Mouse (Mus musculus): ENCODE measurements around the gene Zfp51. TPM values are rescaled to one million over a fixed set of nuclear protein-coding genes. Genes with fewer than 3 reads are reported as not detected.
"Not testable (repeated sequence)": the region's sequence is repeated elsewhere in the genome, so short reads cannot be mapped to it uniquely, and the experiment has no call there.

The Zfp51 gene
- polyA plus RNA-seq (2016; fragmentation: Nextera tagmentation; extraction: Ambion mirVana), result 10.9 and 13.9 TPM in 2 replicates

- H3K4me2 ChIP-seq, result peak within 1 kb of the TSS; percentile 58
- H3K9me3 ChIP-seq, result no peaks in the 10 kb centered on the region
- peak within 1 kb of the TSS; percentile 48 for H3K9ac ChIP-seq
- no peaks in the 10 kb centered on the region for H3K36me3 ChIP-seq (replicated peaks)
- H3K4me3 ChIP-seq (replicated peaks), result peak within 1 kb of the TSS; percentile 63
- peaks cover 9% of the 10 kb centered on the region for H3K4me1 ChIP-seq
- ATAC-seq (ENCODE audit: low FRiP score), result peak; percentile 99
- H3K27ac ChIP-seq, result peak within 1 kb of the TSS; percentile 80
- under 1% methylated on average over 26 of the region's 26 CpGs for WGBS
- H3K27me3 ChIP-seq, result 0 out of 2 replicates have a peak, but pooled peaks cover 4% of the 10 kb centered on the region
Measured at GRCm38 (mm10) chr17:21450138-21450704, at the start of gene Zfp51. TSS of gene Zfp51 (plus strand) at chr17:21450374.

GRCm38 (mm10) chr17:21422664-21423599 lies 27.2 kb upstream of the Zfp51 start, which contains the start of gene Zfp54:
TSS of gene Zfp54 (plus strand) at chr17:21423227.
- peak within 1 kb of the TSS; percentile 46 for H3K4me3 ChIP-seq (replicated peaks)
- no peaks in the 10 kb centered on the region for H3K27me3 ChIP-seq
- peak within 1 kb of the TSS; percentile 64 for H3K9ac ChIP-seq
- under 1% methylated on average over 22 of the region's 22 CpGs for WGBS
- H3K27ac ChIP-seq, result 0 out of 2 replicates have a peak within 1 kb of the TSS, but pooled peaks have one; percentile 36
- H3K4me2 ChIP-seq, result peak within 1 kb of the TSS; percentile 83
- peaks cover 8% of the 10 kb centered on the region for H3K4me1 ChIP-seq
- peak; percentile 96 for ATAC-seq (ENCODE audit: low FRiP score)
- no peaks in the 10 kb centered on the region for H3K36me3 ChIP-seq (replicated peaks)
- no peaks in the 10 kb centered on the region for H3K9me3 ChIP-seq

DNA sequence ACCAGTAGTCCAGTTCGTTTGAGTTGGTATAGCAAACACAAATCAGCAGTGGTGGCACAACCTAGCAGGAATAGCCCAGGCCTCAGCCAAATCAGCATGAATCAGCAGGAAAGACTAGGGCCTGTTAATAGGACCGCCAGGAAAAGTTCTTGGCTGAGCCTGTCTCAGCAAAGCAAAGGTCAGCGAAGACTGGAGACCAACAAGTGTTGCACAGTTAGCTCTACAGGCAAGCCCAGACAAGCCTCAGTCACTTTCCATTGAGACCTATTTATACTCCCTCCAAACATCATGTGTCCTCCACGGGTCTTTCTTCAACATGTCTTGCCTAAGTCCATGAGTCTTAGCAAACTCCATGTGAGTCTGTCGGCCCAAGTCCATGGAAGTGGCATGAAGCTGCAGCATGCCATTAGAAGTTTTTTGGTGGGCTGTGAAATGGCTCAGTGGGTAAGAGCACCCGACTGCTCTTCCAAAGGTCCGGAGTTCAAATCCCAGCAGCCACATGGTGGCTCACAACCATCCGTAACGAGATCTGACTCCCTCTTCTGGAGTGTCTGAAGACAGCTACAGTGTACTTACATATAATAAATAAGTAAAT lies 11.3 kb upstream of the Zfp51 start:
- not testable (repeated sequence) for H3K4me1 ChIP-seq; H3K9me3 ChIP-seq; H3K9ac ChIP-seq; H3K4me2 ChIP-seq; H3K4me3 ChIP-seq (replicated peaks); H3K27me3 ChIP-seq; H3K27ac ChIP-seq; H3K36me3 ChIP-seq (replicated peaks); ATAC-seq (ENCODE audit: low FRiP score)
- 81% methylated on average over 9 of the region's 9 CpGs for WGBS

- ATAC-seq (ENCODE audit: low FRiP score), result peak; percentile 82
- H3K36me3 ChIP-seq (replicated peaks), result no peaks in the 10 kb centered on the region
- no peaks in the 10 kb centered on the region for H3K9me3 ChIP-seq
- peak overlapping the region; percentile 58 for H3K4me2 ChIP-seq
- H3K9ac ChIP-seq, result peak overlapping the region; percentile 48
- H3K4me3 ChIP-seq (replicated peaks), result peak overlapping the region; percentile 63
- 0% methylated on average over 3 of the region's 3 CpGs for WGBS
- H3K4me1 ChIP-seq, result peaks cover 9% of the 10 kb centered on the region
- H3K27ac ChIP-seq, result peak overlapping the region; percentile 80
- H3K27me3 ChIP-seq, result 0 out of 2 replicates have a peak, but pooled peaks cover 4% of the 10 kb centered on the region
Measured at GRCm38 (mm10) chr17:21449669-21450068, 505 bp upstream of the Zfp51 start.

DNA sequence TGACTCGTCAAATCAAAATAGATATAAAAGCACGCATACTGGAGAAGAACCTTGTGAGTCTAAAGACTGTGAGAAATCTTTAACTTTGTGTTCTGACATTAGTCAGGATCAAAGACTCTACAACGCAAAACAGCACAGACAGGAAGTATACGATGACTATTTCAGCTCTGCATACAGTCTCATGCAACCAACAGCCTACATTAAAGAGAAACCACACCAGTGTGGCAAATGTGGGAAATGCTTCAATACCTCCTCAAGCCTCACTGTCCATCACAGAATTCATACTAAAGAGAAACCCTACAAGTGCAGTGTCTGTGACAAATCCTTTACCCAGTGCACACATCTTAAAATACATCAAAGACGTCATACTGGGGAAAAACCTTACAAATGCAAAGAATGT lies 13.4 kb downstream of the Zfp51 start:
- no peaks in the 10 kb centered on the region for H3K9me3 ChIP-seq
- WGBS, result 95% methylated on average over 5 of the region's 5 CpGs
- no peak for ATAC-seq (ENCODE audit: low FRiP score)
- H3K27ac ChIP-seq, result no peak overlapping the region
- no peaks in the 10 kb centered on the region for H3K27me3 ChIP-seq
- no peak overlapping the region for H3K9ac ChIP-seq
- peaks cover 42% of the 10 kb centered on the region for H3K36me3 ChIP-seq (replicated peaks)
- no peaks in the 10 kb centered on the region for H3K4me1 ChIP-seq
- H3K4me3 ChIP-seq (replicated peaks), result no peak overlapping the region
- H3K4me2 ChIP-seq, result no peak overlapping the region

GRCm38 (mm10) chr17:21472032-21472652 lies 22.0 kb downstream of the Zfp51 start:
- H3K27me3 ChIP-seq, result no peaks in the 10 kb centered on the region
- H3K4me2 ChIP-seq, result no peak overlapping the region
- no peak overlapping the region for H3K4me3 ChIP-seq (replicated peaks)
- no peak overlapping the region for H3K9ac ChIP-seq
- no peak overlapping the region for H3K27ac ChIP-seq
- ATAC-seq (ENCODE audit: low FRiP score), result no peak
- no peaks in the 10 kb centered on the region for H3K36me3 ChIP-seq (replicated peaks)
- no peaks in the 10 kb centered on the region for H3K9me3 ChIP-seq
- peaks cover 5% of the 10 kb centered on the region for H3K4me1 ChIP-seq
- WGBS, result 70% methylated on average over 3 of the region's 3 CpGs

GRCm38 (mm10) chr17:21472653-21473307 lies 22.6 kb downstream of the Zfp51 start:
- no peak overlapping the region for H3K4me2 ChIP-seq
- no peak overlapping the region for H3K27ac ChIP-seq
- ATAC-seq (ENCODE audit: low FRiP score), result no peak
- no peaks in the 10 kb centered on the region for H3K9me3 ChIP-seq
- peaks cover 5% of the 10 kb centered on the region for H3K4me1 ChIP-seq
- H3K4me3 ChIP-seq (replicated peaks), result no peak overlapping the region
- WGBS, result 72% methylated on average over 2 of the region's 2 CpGs
- no peaks in the 10 kb centered on the region for H3K36me3 ChIP-seq (replicated peaks)
- H3K27me3 ChIP-seq, result no peaks in the 10 kb centered on the region
- no peak overlapping the region for H3K9ac ChIP-seq

DNA sequence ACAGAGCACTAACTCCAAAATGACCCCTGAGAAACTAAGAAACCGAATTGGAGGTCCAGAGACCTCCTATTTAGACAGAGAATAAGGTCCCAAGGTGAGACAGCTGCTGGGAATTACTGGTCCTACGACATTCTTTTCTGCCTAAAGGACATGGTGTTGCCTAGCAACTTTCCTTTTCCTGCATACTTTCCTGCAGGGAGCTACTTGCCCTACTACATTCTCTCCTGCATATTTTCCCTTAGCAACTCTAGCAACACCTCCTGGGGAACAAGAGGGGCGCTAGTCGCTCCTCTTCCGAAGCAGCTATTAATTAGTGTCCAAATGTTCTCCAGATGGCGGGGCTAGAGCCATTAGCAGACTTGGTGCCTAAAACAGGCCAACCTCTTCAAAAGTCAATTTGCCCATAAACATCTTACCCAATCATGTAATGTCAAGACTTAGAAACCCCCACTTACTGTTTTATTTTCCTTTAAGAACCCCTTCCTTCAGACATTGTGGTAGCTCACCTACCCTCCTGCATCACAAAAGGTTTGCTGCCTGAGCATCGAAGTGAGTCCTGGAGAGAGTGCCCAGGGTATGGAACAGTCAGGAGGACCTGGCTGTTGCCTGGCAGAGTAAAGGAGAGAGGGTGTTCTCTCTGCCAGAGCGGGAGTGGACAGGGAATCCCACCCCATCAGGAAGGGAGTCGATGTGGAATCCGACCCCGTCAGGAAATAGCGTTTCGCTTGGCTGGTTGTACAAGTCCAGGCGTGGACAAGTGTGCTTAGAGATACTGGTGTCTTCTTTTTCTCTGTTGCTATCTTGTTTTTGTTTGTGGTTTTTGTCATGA lies 23.4 kb downstream of the Zfp51 start:
- Histone ChIP-seq H3K27me3 (no peaks in the 10 kb centered on the region), H3K4me1 (peaks cover 5% of the 10 kb centered on the region), H3K9ac (no peak overlapping the region), H3K4me2 (no peak overlapping the region), H3K27ac (no peak overlapping the region), H3K9me3 (no peaks in the 10 kb centered on the region), H3K4me3 (replicated peaks) (no peak overlapping the region), H3K36me3 (replicated peaks) (no peaks in the 10 kb centered on the region)
- ATAC-seq (ENCODE audit: low FRiP score), result no peak
- WGBS, result 49% methylated on average over 14 of the region's 14 CpGs

- not testable (repeated sequence) for ATAC-seq (ENCODE audit: low FRiP score); H3K27me3 ChIP-seq; H3K36me3 ChIP-seq (replicated peaks); H3K27ac ChIP-seq; H3K4me2 ChIP-seq; H3K9ac ChIP-seq; H3K4me1 ChIP-seq; H3K4me3 ChIP-seq (replicated peaks); H3K9me3 ChIP-seq
- WGBS, result 31% methylated on average over 9 of the region's 10 CpGs
Measured at GRCm38 (mm10) chr17:21474729-21475128, 24.6 kb downstream of the Zfp51 start.

DNA sequence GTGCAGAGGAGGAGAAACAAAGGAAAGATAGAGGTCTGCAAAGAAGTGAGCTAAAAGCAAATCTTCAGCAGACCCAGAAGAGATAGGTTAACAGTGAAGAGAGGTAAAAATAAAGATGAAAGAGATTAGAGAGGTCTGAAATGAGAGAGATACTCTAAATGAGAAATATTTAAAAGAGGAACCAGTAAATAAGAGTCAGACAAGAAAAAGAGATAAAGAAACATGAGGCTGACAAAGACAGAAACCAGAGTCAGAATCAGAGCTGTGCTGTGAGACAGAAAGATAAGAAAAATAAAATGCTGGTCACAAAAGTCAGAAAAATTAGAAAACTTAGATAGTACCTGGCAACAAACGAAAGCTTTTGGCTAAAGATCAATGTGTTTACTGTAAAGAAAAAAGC lies 25.1 kb downstream of the Zfp51 start:
- H3K9me3 ChIP-seq; ATAC-seq (ENCODE audit: low FRiP score); H3K36me3 ChIP-seq (replicated peaks); H3K27me3 ChIP-seq; H3K4me3 ChIP-seq (replicated peaks); H3K4me2 ChIP-seq; H3K9ac ChIP-seq; H3K27ac ChIP-seq; H3K4me1 ChIP-seq: not testable (repeated sequence)
- WGBS, result 87% methylated on average over 1 of the region's 1 CpGs

- H3K9me3 ChIP-seq; H3K4me2 ChIP-seq; ATAC-seq (ENCODE audit: low FRiP score); H3K4me1 ChIP-seq; H3K9ac ChIP-seq; H3K27ac ChIP-seq; H3K27me3 ChIP-seq; H3K36me3 ChIP-seq (replicated peaks); H3K4me3 ChIP-seq (replicated peaks): not testable (repeated sequence)
- WGBS, result 82% methylated on average over 4 of the region's 9 CpGs
Measured at GRCm38 (mm10) chr17:21476351-21476750, 26.2 kb downstream of the Zfp51 start.

Data from forebrain, embryonic 12.5 days (tissue).